Mouse (Mus musculus): ENCODE measurements at regions not wholly inside any gene's neighbourhood (a gene's known extent, or its start where the extent isn't known, plus 50 kb on each side); places are given as distances from the start of the nearest gene placed in this dataset.

GRCm38 (mm10) chr10:117524926-117525565 lies 104.3 kb upstream of the Cpm start:
- no peak for DNase-seq

DNA sequence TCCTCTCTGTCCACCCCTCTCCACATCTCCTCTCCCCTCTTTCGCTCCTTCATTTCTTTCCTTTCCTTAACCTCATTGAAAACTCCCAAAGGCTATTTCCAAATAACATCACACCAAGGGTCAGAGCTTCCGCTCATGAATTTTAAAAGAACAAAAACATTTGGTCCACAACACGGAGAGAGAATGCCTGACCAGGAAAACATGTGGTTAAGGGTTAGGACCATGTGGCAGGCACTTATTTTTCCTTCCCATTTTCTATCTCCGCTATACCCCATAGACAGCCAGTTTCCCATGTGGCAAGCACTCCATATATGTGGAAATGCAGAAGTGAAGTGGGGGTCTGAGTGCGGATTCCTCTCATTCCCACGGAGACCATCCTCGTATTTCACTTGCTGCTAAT lies 105.2 kb upstream of the Cpm start:
- no peak for DNase-seq

GRCm38 (mm10) chr10:117522906-117523829 lies 106.1 kb upstream of the Cpm start:
- DNase-seq, result no peak

DNA sequence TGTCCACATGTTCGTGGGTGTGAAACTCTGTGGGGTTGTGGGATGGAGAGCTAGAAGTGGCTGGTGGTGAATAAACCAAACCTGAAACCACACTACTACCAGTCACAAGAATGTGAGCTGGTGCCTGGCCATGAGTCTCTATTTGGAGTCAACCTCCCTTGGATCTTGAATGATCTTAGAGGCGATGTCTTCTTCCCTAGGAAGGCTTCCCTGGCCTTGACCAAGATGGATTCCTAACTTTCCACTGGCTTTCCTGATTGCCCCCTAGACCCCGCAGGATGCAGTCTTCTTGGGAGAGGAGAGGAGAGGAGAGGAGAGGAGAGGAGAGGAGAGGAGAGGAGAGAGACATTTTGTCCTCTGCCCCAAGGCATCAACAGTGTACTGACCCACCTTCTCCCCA lies 106.9 kb upstream of the Cpm start:
- DNase-seq, result no peak

GRCm38 (mm10) chr10:117521315-117522270 lies 107.7 kb upstream of the Cpm start:
- no peak for DNase-seq

- no peak for DNase-seq
These were observed 108.6 kb upstream of the Cpm start for GRCm38 (mm10) chr10:117520536-117521314.

DNA sequence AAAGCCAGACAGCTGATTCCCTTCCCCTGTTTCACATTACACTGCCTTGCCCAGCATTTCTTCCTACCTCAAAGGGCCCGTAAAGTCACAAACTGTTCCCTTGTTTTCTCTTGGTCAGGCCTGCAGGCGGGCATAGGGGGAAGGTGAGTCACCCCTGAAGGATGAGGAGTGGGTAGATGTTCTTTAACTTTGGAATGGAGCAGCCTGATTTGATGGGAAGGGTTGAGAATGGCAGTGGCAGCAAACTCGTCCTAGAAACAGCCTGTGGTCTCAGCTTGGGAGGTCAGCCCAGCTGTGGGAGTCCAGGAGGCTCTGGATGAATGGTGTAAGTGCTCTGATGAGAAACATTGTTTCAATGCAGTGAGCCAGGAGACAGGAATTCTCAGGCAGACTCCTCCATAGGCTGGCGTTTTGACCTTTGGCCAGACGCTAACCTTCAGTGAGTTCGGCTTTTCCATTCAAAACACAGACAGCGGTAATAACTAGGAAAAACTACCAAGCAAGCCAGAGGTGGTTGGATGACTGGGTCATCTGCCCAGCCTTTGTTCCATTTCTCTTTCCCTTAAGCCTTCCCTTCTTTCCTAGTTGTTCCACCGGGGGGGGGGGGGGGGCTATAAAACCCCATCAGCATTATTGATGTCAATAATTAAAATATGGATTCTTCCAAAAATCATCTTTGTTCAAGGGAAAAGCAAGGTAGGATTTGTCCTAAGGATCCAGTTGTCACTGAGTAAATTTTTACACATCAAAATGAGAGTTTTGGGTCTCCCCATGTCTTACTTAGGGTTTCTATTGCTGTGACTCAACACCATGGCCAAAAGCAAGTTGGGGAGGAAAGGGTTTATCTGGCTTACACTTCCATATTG lies 109.4 kb upstream of the Cpm start:
- DNase-seq, result no peak

- no peak for DNase-seq
These were observed 110.3 kb upstream of the Cpm start for GRCm38 (mm10) chr10:117518793-117519669.

DNA sequence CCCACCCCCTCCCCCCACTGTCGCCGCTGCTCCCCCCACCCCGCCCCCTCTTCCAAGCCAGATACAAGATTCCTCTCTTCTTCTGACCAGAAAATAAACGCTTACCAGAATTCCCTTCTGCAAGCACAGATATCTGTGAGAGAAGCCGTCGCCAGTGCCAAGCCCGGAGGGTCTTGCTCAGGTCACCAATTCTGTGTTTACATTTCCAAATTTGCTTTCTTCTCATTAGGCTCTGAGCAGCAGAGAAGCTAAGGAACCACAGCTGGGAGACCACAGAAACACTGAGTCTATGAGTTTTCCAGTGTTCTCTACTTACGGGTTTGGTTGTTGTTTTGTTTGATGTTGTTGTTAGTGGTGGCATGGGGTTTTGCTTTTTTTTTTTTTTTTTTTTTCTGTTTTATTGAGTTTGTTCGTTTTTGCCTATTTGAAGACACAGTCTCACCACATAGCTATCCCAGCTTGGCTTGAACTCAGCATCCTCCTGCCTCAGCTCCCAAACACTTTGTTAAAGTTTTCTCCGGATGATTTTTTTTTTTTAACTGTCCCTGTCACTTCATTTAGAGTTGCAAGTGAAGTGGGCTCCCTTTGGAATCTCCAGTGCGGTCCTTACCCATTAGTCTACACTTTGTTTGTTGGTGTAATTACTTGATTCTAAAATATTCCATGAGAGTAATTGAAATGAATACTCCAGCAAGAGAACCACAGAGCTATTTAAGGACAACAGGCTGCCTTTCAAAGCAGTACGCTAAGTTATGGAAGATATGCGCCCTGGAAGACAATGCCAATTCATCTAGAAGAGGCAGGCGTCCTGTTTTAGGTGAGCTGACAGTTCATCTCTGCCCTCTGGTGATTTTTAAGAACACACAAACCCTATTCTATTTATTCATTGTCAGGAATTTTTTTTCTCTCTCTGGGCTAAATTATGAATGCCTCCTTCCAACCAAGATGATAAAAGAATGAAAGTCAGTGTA lies 111.2 kb upstream of the Cpm start:
- no peak for DNase-seq

DNA sequence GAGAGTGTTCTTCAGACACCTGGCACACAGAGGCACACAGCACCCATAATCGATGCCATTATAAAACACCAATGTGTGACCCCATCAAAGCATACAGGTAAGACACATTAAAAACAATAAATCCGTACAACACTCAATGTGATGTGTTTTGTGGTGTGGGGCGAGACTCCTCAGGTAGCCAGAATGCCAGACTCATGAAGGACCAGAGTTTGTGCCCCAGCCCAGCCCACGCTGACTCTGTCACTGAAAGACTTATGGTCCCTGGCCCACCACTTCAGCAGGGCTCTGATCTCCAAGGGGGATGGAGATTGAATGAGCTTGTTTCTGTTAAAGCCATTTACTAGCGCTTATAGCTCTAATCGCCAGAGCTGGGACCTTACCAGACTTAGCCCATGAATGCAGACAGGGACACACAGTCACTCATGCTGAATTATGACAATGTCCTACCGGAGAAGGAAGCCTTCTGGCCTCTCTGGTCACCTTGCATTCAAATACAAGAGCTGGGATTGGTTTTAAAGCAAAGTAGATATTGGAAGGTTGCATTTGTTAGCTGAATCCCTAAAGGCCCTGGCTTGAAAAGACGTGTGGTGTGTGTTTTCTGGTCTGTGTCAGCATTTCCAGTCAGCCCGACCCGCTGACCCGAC lies 112.1 kb upstream of the Cpm start:
- no peak for DNase-seq

DNA sequence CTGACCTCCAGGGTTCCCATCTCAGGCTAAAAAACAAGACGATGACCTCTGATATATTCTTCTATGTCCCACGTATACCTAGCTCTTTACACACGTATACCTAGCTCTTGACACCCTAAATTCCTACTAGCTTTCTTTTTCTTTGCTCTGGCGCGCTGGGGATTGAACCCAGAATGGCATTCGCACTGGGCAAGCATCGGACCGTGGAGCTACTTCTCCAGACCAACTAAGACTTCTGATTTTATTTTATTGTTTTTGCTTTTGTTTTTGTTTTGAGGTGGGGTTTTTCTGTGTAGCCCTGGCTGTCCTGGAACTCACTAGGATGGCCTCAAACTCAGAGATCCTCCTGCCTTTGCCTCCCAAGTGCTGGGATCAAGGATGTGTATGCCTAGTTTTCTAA lies 112.8 kb upstream of the Cpm start:
- no peak for DNase-seq

DNA sequence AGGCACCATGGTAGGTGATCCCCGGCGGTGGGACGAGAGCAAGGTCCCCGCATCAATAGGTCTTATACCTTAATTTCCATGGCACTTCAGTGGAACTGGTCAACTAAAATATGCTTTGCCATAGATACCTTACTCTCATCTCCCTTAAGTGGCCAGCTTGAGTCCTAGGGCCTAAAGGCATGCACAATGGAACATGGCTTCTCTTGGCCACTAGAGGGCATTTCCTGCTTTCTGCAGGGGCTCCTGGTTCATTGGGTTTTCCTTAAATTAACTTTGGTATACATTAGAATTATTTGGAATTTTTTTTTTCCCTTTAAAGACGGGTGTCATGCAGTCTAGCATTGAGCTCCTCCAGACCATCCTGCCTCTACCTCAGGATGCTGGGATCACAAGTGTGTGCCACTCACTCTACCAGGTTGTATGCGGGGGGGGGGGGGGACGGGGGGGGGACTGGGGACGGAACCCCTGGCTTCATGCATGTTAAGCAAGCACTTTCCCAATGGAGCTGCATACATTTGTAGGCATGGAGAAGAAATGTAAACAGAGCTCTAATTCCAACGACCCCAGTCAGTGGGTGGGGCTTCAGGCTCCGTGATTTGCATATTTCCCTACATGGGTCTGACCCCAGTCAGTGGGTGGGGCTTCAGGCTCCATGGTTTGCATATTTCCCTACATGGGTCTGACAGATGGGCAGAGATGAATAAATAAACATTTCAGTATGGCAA lies 113.4 kb upstream of the Cpm start:
- DNase-seq, result peak; percentile 42

DNA sequence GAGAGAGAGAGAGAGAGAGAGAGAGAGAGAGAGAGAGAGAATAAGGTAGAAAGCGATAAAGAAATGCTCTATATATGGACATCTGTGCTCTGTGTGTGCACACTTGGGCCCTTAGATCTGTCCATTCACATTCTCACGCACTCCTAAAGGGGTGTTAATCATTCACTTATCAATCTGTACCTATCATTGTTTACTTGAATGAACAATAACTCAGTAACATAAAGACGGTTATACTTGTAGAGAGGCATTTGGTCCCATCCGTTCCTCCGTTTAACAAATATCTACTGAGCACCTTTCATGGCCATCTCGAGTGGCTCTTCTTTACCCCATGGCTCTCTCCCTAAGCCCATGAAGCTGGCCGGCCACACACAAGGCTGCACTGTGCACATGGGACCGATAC lies 114.3 kb upstream of the Cpm start:
- no peak for DNase-seq

- DNase-seq, result no peak
These were observed 115.3 kb upstream of the Cpm start for GRCm38 (mm10) chr10:117513925-117514546.

DNA sequence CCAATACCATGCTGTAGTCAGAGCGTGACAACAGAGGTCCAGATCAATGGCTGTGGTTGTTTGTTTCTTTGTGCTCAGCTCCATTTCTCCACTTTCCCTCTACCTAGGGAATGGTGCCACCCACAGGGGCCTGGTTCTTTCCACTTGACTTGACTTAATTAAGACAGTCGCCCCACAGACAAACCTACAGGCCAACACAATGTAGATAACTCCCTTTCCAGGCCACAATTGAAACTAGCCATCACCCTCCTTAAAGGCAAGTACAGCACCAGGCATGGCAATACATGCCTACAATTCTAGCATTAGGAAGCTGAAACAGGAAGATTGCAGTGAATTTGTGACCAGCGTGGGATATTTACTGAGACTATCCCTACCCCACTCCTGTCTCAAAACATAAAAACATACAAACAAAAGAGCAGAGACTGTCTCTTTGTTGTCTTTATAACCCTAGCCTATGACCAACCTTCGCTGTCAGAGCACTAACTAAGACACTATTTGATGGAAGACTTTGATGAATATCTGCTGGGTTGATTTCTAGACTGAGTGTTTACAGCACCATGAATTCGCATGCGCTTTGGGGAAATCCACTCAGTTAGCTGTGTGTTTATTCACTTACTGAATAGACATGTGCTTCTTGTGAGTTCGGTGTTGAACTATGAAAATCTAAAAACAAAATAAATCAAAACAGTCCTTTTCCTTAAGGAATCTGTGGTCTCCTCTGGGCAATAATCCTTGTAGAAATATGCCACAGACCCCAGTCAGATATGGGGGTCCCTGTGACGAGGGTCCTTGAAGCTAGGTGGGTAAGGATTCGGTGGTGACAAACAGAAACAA lies 116.7 kb upstream of the Cpm start:
- DNase-seq, result no peak
